Mouse (Mus musculus) adrenal gland, adult 2 months (tissue): ENCODE data around the gene Mok. TPM values are rescaled to one million over a fixed set of nuclear protein-coding genes. Genes with fewer than 3 reads are reported as not detected.
A peak's percentile ranks its signal among the peaks of the same experiment; 100 is the strongest.

Source experiments
- DNase-seq: peaks from one replicate; pipeline ENCODE4 v3.0.0; 2021
- polyA plus RNA-seq: library from polyadenylated mRNA; depleted of rRNA; stranded (reverse); fragments of >200 nt; gene quantifications from 2 replicates; pipeline ENCODE4 v1.2.3, GENCODE M21; 2012; rRNA removed
- total RNA-seq, 2 experiments: library from RNA; stranded (reverse); gene quantifications; 2 replicates each; pipeline ENCODE4 v1.2.3; 2021

Mok gene
- total and polyA plus RNA-seq, 3 experiments, result 1.2 to 2.2 (median 1.5) TPM

DNA sequence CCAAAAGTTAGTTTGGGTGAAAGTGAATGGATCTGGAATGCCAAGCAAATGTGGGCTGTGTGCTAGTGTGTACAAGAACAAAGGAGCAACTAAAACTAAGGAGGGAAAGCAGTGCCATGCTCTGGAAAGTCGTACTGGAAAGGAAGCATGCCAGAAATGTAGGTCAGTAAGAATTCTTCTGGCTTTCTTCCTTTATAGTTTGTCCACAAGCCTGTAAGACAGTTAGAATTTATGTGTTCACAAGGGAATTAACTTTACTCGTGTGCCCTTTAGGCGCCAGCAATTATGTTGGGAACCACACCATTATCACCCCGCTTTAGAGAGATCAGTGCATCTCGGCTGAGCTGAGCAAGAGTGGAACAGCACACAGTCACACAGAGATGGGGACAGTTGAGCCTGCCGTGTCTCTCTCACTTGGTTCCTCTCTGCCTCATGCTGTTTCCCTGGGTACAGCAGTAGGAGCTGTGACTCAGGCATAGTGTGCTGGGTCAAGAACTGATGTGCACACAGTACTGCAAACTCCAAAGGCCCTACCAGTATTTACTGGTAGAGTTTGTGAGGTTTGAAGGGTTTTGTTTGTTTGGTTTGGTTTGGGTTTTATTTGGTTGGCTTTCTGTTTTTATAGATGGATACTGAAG, 71.0 kb downstream of the Mok start:
- DNase-seq, result peak; percentile 48

GRCm38 (mm10) chr12:110768562-110768961, 72.2 kb downstream of the Mok start:
- DNase-seq, result no peak

DNA sequence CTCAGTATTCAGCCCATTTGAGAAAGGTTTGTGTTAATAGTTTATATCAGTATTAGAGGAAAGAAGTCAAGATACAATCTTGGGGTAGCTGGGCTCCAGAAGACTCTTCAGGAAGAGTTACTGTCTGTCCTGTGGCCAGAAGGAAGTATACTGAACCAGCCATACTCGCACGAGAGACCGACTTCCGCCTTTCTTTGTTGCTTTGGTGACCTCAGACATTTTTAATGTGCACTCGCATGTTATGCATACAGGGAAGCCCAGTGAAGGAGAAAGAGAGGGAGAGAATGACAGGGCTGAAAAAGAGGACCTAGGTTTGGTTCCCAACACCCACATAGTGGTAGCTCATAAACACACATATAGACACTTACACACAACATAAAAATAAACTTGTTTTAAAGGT, 76.2 kb downstream of the Mok start:
- DNase-seq, result no peak

DNA sequence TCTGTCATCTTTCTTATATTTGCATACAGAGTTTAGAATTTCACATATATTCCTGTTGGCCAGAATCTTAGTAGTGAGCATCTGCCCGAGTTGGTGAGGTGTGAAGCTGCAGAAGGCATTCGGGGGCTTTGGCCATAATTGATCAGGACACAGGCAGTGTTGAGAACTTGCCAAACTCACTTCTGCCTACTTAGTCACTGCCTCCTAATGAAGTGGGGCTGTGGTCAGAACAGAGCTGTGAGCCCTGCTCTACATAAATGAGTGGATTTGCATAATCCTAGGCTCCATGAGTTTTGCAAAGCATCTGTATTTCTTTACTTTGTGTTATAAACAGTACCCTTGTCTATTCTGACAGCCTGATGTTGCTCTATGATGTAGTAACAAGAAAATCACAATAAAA, 78.4 kb downstream of the Mok start:
- DNase-seq, result no peak

DNA sequence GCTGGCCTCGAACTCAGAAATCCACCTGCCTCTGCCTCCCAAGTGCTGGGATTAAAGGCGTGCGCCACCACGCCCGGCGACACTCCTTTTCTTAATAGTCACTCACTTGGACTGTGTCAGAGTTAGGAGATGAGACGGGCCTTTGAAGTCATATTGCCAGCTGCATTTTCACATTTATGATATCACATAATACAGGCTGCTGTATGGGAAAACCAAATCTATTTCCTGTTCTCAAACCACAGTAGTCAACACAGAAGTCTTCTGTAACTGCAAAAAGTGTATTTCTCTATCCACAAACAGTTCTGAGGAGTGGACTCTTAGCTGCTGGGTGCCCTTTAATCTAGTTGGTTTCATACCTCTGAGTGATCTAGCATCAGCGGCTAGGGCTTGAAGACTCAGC, 81.8 kb downstream of the Mok start:
- DNase-seq, result no peak

Other genes starting within 250 kb of the Mok start
- gene Dync1h1, start 239.5 kb downstream of the Mok start, total RNA-seq, result 100 to 1,000 TPM; 113 to 176 TPM
- 213 and 269 TPM in 2 replicates for gene Dync1h1, start 239.5 kb downstream of the Mok start, polyA plus RNA-seq
- not detected for gene 1700001K19Rik, start 158.3 kb downstream of the Mok start, total RNA-seq
- not detected in 2 replicates for gene 1700001K19Rik, start 158.3 kb downstream of the Mok start, polyA plus RNA-seq
- 100 to 1,000 TPM; 854 to 984 TPM for gene Hsp90aa1, start 138.2 kb downstream of the Mok start, total RNA-seq
- 22.5 and 33.7 TPM in 2 replicates for gene Hsp90aa1, start 138.2 kb downstream of the Mok start, polyA plus RNA-seq
- gene Wdr20, start 103.0 kb downstream of the Mok start, total RNA-seq, result 10 to 100 TPM; 46.8 to 53.3 TPM
- gene Wdr20, start 103.0 kb downstream of the Mok start, polyA plus RNA-seq, result 19.1 and 23.8 TPM in 2 replicates
- 10 to 100 TPM; 11.1 to 14.1 TPM for gene Zfp839, start 9.3 kb upstream of the Mok start, total RNA-seq
- gene Zfp839, start 9.3 kb upstream of the Mok start, polyA plus RNA-seq, result 6.9 and 8.5 TPM in 2 replicates
- gene Cinp, start 48.2 kb upstream of the Mok start, total RNA-seq, result 10 to 100 TPM; 41.0 to 41.9 TPM
- gene Cinp, start 48.2 kb upstream of the Mok start, polyA plus RNA-seq, result 51.2 and 52.8 TPM in 2 replicates
- 1 to 10 TPM; 8.2 TPM for gene Tecpr2, start 48.3 kb upstream of the Mok start, total RNA-seq
- gene Tecpr2, start 48.3 kb upstream of the Mok start, polyA plus RNA-seq, result 6.1 and 7.0 TPM in 2 replicates
- gene Ankrd9, start 138.1 kb upstream of the Mok start, total RNA-seq, result 10 to 100 TPM; 30.4 to 42.7 TPM
- gene Ankrd9, start 138.1 kb upstream of the Mok start, polyA plus RNA-seq, result 90.6 and 110 TPM in 2 replicates
- 10 to 100 TPM; 35.7 to 63.8 TPM for gene Rcor1, start 198.4 kb upstream of the Mok start, total RNA-seq
- 5.3 and 8.0 TPM in 2 replicates for gene Rcor1, start 198.4 kb upstream of the Mok start, polyA plus RNA-seq